Mouse (Mus musculus) brain, adult 2 months (tissue): ENCODE data around the gene Pdgfa.

ENCODE experiments used
- DNase-seq: peaks from one replicate; pipeline ENCODE4 v3.0.0; 2011; ENCODE audit warnings: low read depth, low spot score

Pdgfa gene

GRCm38 (mm10) chr5:138997171-138997788 lies at the start of gene Pdgfa:
Gene Pdgfa, minus strand, starts transcription at chr5:138997370.
- peak; percentile 73 for DNase-seq

- no peak for DNase-seq
Measured at GRCm38 (mm10) chr5:139046636-139047035, 49.5 kb upstream of the Pdgfa start.

- DNase-seq = no peak
Measured at GRCm38 (mm10) chr5:139043546-139043945, 46.4 kb upstream of the Pdgfa start.

GRCm38 (mm10) chr5:139042299-139042698 lies 45.1 kb upstream of the Pdgfa start:
- no peak for DNase-seq

GRCm38 (mm10) chr5:139035171-139035570 lies 38.0 kb upstream of the Pdgfa start:
- no peak for DNase-seq

- DNase-seq = no peak
Measured at GRCm38 (mm10) chr5:139034746-139035145, 37.6 kb upstream of the Pdgfa start.

GRCm38 (mm10) chr5:139033406-139034317 lies 36.5 kb upstream of the Pdgfa start:
- peak; percentile 61 for DNase-seq

GRCm38 (mm10) chr5:139027603-139028002 lies 30.4 kb upstream of the Pdgfa start:
- no peak for DNase-seq

- DNase-seq = peak; percentile 75
Measured at GRCm38 (mm10) chr5:139024351-139025105, 27.4 kb upstream of the Pdgfa start.

GRCm38 (mm10) chr5:139020595-139020994 lies 23.4 kb upstream of the Pdgfa start:
- no peak for DNase-seq

- peak; percentile 45 for DNase-seq
Measured at GRCm38 (mm10) chr5:139017371-139018124, 20.4 kb upstream of the Pdgfa start.

GRCm38 (mm10) chr5:139015097-139015496 lies 17.9 kb upstream of the Pdgfa start:
- peak; percentile 51 for DNase-seq

- DNase-seq = no peak
Measured at GRCm38 (mm10) chr5:139010649-139011048, 13.5 kb upstream of the Pdgfa start.

GRCm38 (mm10) chr5:139007141-139007775 lies 10.1 kb upstream of the Pdgfa start:
- DNase-seq = peak; percentile 60

- no peak for DNase-seq
Measured at GRCm38 (mm10) chr5:139004588-139004987, 7.4 kb upstream of the Pdgfa start.

GRCm38 (mm10) chr5:138999716-139000115 lies 2.5 kb upstream of the Pdgfa start:
- DNase-seq = no peak

GRCm38 (mm10) chr5:138997936-138998580 lies 888 bp upstream of the Pdgfa start:
- peak; percentile 74 for DNase-seq

- peak; percentile 82 for DNase-seq
Measured at GRCm38 (mm10) chr5:138996322-138997073, 672 bp downstream of the Pdgfa start.

GRCm38 (mm10) chr5:138995721-138996311 lies 1.4 kb downstream of the Pdgfa start:
- peak; percentile 84 for DNase-seq
